Mouse (Mus musculus): ENCODE data around the gene Pbx1. TPM values are rescaled to one million over a fixed set of nuclear protein-coding genes. Genes with fewer than 3 reads are reported as not detected.

Pbx1 gene
- total and polyA plus RNA-seq, 2 experiments: 6.1 to 7.7 TPM

DNA sequence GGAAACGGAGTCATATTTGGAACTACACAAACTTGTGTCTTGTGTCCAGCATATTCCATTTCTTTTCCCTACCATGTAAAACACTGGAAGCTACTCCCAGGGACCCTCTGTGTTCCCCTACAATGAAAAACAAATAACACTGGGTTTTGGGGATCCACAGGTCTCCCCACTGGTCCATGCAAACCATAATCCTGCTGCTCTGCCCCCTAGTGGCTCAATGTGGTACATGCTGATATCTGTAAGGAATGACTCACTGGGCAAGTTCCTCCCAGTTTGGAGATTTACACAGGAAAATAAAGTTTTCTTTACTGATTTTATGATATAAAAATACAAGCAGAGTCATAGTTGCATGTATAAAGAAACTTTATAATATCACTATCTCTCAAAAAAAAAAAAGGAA lies 109.2 kb downstream of the Pbx1 start:
- TF ChIP-seq CTCF (IDR thresholded peaks at IDR 0.05; ENCODE audit: low read depth, low read length) (peak; percentile 47; the same call in 1 of the 2 replicates), POLR2A (IDR thresholded peaks at IDR 0.05; ENCODE audit: extremely low read depth, insufficient read depth, low read length) (no peak)
- Histone ChIP-seq H3K36me3 (ENCODE audit: control insufficient read depth, insufficient read depth, low read length) (no peaks in the 10 kb centered on the region), H3K79me2 (ENCODE audit: control insufficient read depth, insufficient read depth, low read length) (no peaks in the 10 kb centered on the region), H3K4me1 (ENCODE audit: control insufficient read depth, insufficient read depth, low read length) (no peaks in the 10 kb centered on the region), H3K27me3 (ENCODE audit: control insufficient read depth, insufficient read depth, low read length) (no peaks in the 10 kb centered on the region), H3K27ac (replicated peaks; ENCODE audit: insufficient read depth, low read depth, low read length) (no peak overlapping the region), H3K9ac (ENCODE audit: low read depth, low read length) (no peak overlapping the region), H3K4me3 (ENCODE audit: insufficient read depth, low read depth, low read length) (no peak overlapping the region)
- peak; percentile 23 for DNase-seq (ENCODE audit: extremely low read depth, low read depth, low spot score)
- 100% methylated on average over 1 of the region's 1 CpGs for WGBS

DNA sequence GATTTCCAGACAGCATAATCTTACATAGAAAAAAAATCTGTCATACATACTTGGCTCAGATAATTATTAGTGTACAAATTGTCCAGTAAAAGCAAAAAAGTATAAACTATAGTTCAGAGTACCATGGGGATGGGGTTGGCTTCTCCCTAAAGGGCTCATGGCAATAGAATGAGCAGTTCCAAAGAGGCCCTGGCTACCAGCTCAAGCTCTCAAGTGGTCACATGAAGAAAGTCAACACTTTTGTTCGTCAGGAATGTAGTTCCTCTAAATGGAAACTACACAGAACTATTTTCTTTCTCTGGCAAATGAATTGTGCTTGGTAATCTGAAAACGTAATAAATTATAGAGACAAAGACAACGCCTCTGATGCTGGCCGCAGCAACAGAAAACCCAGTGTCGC lies 112.4 kb downstream of the Pbx1 start:
- H3K27me3 ChIP-seq (ENCODE audit: control insufficient read depth, insufficient read depth, low read length): no peaks in the 10 kb centered on the region
- no peak overlapping the region for H3K9ac ChIP-seq (ENCODE audit: low read depth, low read length)
- no peaks in the 10 kb centered on the region; the same call in 1 of the 2 replicates for H3K79me2 ChIP-seq (ENCODE audit: control insufficient read depth, insufficient read depth, low read length)
- no peak for DNase-seq (ENCODE audit: extremely low read depth, low read depth, low spot score)
- 91% methylated on average over 5 of the region's 5 CpGs for WGBS
- H3K27ac ChIP-seq (replicated peaks; ENCODE audit: insufficient read depth, low read depth, low read length): no peak overlapping the region
- H3K36me3 ChIP-seq (ENCODE audit: control insufficient read depth, insufficient read depth, low read length): no peaks in the 10 kb centered on the region
- H3K4me1 ChIP-seq (ENCODE audit: control insufficient read depth, insufficient read depth, low read length): no peaks in the 10 kb centered on the region
- H3K4me3 ChIP-seq (ENCODE audit: insufficient read depth, low read depth, low read length): no peak overlapping the region
- TF ChIP-seq POLR2A (IDR thresholded peaks at IDR 0.05; ENCODE audit: extremely low read depth, insufficient read depth, low read length): no peak
- TF ChIP-seq CTCF (IDR thresholded peaks at IDR 0.05; ENCODE audit: low read depth, low read length): no peak

DNA sequence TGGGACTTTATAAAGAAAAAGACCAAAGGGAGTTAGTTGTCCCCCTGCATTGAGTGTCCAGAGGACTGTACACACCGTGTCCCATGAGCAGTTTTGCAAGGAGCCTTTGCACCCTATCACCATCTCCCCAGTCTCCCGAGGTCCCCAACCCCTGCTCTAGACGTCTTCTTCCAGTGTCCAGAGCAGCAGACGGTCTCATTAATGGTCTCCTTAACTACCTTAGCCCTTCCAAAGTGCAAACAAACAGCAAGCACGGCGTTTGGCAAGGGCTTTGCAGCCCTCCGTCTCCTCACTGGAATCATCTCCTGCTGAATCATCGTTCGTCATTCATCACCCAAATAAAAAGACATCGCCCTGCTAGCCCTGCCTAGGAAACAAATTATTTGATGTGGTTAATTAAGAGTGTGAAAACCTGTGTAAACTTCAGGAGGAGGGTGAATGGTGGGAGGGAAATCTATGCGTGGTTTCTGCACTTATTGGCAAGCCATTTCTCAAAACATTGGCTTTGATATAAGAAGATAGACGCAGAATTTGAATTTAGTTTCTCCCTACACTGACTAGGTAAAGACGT lies 113.1 kb downstream of the Pbx1 start:
- Histone ChIP-seq H3K27ac (replicated peaks; ENCODE audit: insufficient read depth, low read depth, low read length) (no peak overlapping the region), H3K36me3 (ENCODE audit: control insufficient read depth, insufficient read depth, low read length) (no peaks in the 10 kb centered on the region), H3K79me2 (ENCODE audit: control insufficient read depth, insufficient read depth, low read length) (no peaks in the 10 kb centered on the region; the same call in 1 of the 2 replicates), H3K4me3 (ENCODE audit: insufficient read depth, low read depth, low read length) (no peak overlapping the region), H3K4me1 (ENCODE audit: control insufficient read depth, insufficient read depth, low read length) (no peaks in the 10 kb centered on the region), H3K27me3 (ENCODE audit: control insufficient read depth, insufficient read depth, low read length) (no peaks in the 10 kb centered on the region), H3K9ac (ENCODE audit: low read depth, low read length) (no peak overlapping the region)
- TF ChIP-seq POLR2A (IDR thresholded peaks at IDR 0.05; ENCODE audit: extremely low read depth, insufficient read depth, low read length): no peak
- no peak for TF ChIP-seq CTCF (IDR thresholded peaks at IDR 0.05; ENCODE audit: low read depth, low read length)
- WGBS: 81% methylated on average over 13 of the region's 13 CpGs
- no peak for DNase-seq (ENCODE audit: extremely low read depth, low read depth, low spot score)

DNA sequence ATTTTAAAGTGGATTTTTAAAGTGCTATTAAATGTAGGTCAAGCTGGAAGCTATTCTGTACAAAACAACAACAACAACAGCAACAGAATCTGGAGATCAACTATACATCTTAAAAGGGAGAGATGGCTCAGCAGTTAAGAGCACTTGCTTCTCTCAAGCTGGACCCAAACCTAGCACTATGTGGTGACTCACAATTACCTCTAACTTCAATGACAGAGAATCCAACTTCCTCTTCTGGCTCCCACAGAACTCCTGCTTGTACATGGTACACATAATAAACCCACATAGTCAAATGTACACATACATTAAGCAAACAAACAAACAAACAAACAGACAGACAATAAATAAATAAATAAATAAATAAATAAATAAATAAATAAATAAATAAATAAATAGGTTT lies 118.3 kb downstream of the Pbx1 start:
- Histone ChIP-seq H3K9ac (ENCODE audit: low read depth, low read length) (no peak overlapping the region), H3K36me3 (ENCODE audit: control insufficient read depth, insufficient read depth, low read length) (no peaks in the 10 kb centered on the region), H3K4me3 (ENCODE audit: insufficient read depth, low read depth, low read length) (no peak overlapping the region), H3K4me1 (ENCODE audit: control insufficient read depth, insufficient read depth, low read length) (no peaks in the 10 kb centered on the region), H3K27me3 (ENCODE audit: control insufficient read depth, insufficient read depth, low read length) (no peaks in the 10 kb centered on the region), H3K79me2 (ENCODE audit: control insufficient read depth, insufficient read depth, low read length) (no peaks in the 10 kb centered on the region; the same call in 1 of the 2 replicates), H3K27ac (replicated peaks; ENCODE audit: insufficient read depth, low read depth, low read length) (no peak overlapping the region)
- TF ChIP-seq CTCF (IDR thresholded peaks at IDR 0.05; ENCODE audit: low read depth, low read length) (no peak), POLR2A (IDR thresholded peaks at IDR 0.05; ENCODE audit: extremely low read depth, insufficient read depth, low read length) (no peak)
- DNase-seq (ENCODE audit: extremely low read depth, low read depth, low spot score): no peak

DNA sequence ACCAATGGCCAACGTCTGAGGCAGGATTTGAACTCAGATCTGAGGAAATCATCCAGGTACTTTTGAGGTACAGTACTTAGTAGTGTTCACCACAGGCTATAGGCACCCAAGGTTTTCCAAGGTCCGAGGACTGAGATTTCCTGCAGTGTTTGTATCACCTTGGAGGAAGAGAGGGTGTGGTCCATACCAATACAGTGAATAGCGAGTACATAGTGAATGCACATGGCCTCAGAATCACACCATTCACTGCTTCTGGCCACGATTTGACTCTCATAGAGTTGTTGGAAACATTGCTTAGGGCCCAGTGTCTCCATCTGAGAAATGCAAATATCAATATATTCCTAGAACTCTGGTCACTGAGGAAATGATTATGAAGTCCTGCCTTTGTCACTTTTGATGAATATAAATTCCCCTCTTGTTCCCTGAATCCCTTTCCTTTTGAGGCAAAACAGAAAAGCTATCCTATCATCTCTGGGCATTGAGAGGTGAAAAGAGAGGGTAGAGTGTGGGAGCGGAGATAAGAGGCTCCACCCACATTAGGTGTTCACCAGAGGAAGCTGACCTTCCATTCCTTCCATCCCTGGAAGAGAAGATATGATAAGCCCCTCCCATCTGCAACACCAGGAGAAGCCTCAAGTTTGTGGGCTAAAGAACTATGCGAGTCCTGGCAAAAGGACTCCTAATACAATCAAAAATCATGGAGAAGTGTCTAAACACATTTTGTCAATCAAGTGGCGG lies 119.2 kb downstream of the Pbx1 start:
- TF ChIP-seq POLR2A (IDR thresholded peaks at IDR 0.05; ENCODE audit: extremely low read depth, insufficient read depth, low read length) (no peak), CTCF (IDR thresholded peaks at IDR 0.05; ENCODE audit: low read depth, low read length) (no peak)
- Histone ChIP-seq H3K36me3 (ENCODE audit: control insufficient read depth, insufficient read depth, low read length) (no peaks in the 10 kb centered on the region), H3K4me3 (ENCODE audit: insufficient read depth, low read depth, low read length) (no peak overlapping the region), H3K79me2 (ENCODE audit: control insufficient read depth, insufficient read depth, low read length) (no peaks in the 10 kb centered on the region; the same call in 1 of the 2 replicates), H3K27me3 (ENCODE audit: control insufficient read depth, insufficient read depth, low read length) (no peaks in the 10 kb centered on the region), H3K9ac (ENCODE audit: low read depth, low read length) (no peak overlapping the region), H3K4me1 (ENCODE audit: control insufficient read depth, insufficient read depth, low read length) (no peaks in the 10 kb centered on the region), H3K27ac (replicated peaks; ENCODE audit: insufficient read depth, low read depth, low read length) (no peak overlapping the region)
- no peak for DNase-seq (ENCODE audit: extremely low read depth, low read depth, low spot score)
- 93% methylated on average over 7 of the region's 7 CpGs for WGBS

DNA sequence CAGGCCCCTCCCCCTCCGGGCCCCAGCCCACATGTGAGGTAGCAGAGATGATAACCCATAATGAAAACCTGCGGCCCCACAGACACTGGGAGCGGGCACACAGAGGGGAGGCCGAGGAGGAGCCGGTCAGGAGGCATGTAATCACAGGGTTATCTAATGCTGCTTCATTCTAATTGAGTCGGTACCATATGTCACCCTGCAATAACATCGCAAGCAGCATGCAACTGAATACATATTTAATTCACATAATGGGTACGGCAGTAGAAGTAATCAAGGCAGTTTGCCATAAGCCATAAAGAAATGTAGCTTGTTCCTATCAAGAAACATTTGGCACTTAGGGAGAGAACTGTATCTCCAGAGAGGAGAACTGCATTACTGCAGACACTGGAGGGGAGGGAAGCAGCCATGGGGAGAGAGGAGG lies 123.0 kb downstream of the Pbx1 start:
- TF ChIP-seq CTCF (IDR thresholded peaks at IDR 0.05; ENCODE audit: low read depth, low read length) (no peak), POLR2A (IDR thresholded peaks at IDR 0.05; ENCODE audit: extremely low read depth, insufficient read depth, low read length) (no peak)
- no peak overlapping the region for H3K4me3 ChIP-seq (ENCODE audit: insufficient read depth, low read depth, low read length)

More for the DNA sequence above, 123.0 kb downstream of the Pbx1 start:
- Histone ChIP-seq H3K79me2 (ENCODE audit: control insufficient read depth, insufficient read depth, low read length) (no peaks in the 10 kb centered on the region), H3K36me3 (ENCODE audit: control insufficient read depth, insufficient read depth, low read length) (no peaks in the 10 kb centered on the region), H3K27me3 (ENCODE audit: control insufficient read depth, insufficient read depth, low read length) (no peaks in the 10 kb centered on the region), H3K4me1 (ENCODE audit: control insufficient read depth, insufficient read depth, low read length) (peaks cover 5% of the 10 kb centered on the region; the same call in 1 of the 2 replicates), H3K9ac (ENCODE audit: low read depth, low read length) (no peak overlapping the region), H3K27ac (replicated peaks; ENCODE audit: insufficient read depth, low read depth, low read length) (no peak overlapping the region)
- no peak for DNase-seq (ENCODE audit: extremely low read depth, low read depth, low spot score)
- 95% methylated on average over 8 of the region's 8 CpGs for WGBS
